Mouse (Mus musculus) monocyte, adult 2 months (primary cell): Measurements from ENCODE around the gene Kif27.

ENCODE experiments used
- DNase-seq, 2 experiments: peaks; one replicate each; pipeline ENCODE4 v3.0.0; 2022; ENCODE audit warnings: low spot score in 2 of 2, low read depth in 1 of 2

The Kif27 gene

GRCm38 (mm10) chr13:58281936-58282335 lies 77.0 kb downstream of the Kif27 start:
- DNase-seq = no peak

DNA sequence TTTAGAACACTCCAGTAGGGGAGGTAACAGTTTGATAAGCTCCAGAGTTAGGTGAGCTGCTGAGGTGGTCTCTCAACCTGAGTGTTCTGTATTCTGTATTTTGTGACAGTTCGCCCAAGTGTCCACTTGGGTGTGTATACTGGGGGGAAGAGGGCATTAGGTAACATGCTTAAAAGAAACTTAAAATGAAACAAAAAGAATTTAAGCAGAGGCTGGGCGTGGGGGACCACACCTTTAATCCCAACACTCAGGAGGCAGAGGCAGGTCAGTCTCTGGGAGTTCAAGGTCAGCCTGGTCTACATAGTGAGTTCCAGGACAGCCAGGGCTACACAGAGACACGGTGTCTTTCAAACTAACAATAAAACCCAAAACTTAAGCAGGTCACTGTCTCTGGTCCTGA lies 78.4 kb downstream of the Kif27 start:
- DNase-seq = no peak

DNA sequence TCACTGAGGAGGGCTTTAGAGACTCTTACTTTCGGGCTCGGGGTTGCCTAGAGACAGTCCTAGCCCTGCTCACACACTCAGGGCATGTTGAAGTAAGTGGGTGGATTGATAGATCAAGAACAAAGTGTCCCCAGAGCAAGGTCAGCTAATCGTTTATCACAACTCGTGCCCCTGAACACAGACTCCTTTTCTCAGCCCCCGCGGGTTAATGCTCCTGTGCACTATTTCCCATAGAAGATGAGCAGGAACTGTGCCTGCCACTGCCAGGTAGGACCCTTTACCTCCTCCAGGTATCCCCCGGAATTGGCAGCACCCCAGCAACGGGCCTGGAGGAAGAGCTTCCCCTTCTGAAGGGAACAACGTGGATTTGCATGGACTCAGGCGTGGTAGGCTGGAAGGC lies 82.7 kb downstream of the Kif27 start:
- no peak for DNase-seq

DNA sequence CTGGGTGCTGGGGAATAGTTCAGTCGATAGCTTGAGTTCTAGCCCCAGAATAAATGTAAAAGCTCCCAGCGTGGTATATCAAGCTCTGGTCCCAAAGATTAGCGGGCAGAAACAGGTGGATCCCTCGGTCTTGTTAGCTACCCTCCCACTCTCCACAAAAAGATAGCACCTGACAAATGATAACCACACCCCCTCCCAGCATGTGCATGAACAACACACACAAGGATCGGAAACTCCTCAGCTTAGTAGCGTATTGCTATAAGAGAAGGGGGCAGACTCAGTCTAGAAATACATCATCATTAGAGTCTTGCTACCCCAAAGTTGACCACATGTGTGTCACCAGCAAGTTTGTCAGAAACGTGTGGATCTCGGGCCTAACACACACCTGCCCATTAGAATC lies 83.3 kb downstream of the Kif27 start, which contains the start of gene Gkap1:
Gene Gkap1 (minus strand): TSS at position 101 of the 400 bp plus-strand sequence.
- DNase-seq = no peak

DNA sequence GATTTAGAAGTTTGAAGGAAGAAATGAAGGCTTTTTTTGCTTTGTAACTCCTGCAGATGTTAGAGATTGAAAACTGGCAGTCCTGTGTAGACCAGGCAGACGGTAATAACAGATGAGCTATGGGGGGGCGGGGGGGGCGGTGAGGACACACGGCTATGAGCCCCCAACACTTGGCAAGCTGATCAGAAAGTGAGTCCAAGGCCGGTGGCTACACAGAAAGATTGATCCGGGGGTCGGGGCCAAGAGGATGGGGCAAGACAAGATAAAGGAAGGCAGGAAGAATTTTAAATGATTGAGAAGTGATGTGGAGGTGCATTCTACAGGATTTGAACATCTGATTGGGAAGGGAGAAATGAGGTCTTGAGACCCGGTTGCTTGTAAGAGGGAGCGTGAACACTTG lies 83.8 kb downstream of the Kif27 start:
- DNase-seq = no peak

GRCm38 (mm10) chr13:58274259-58274991 lies 84.5 kb downstream of the Kif27 start:
- no peak for DNase-seq

DNA sequence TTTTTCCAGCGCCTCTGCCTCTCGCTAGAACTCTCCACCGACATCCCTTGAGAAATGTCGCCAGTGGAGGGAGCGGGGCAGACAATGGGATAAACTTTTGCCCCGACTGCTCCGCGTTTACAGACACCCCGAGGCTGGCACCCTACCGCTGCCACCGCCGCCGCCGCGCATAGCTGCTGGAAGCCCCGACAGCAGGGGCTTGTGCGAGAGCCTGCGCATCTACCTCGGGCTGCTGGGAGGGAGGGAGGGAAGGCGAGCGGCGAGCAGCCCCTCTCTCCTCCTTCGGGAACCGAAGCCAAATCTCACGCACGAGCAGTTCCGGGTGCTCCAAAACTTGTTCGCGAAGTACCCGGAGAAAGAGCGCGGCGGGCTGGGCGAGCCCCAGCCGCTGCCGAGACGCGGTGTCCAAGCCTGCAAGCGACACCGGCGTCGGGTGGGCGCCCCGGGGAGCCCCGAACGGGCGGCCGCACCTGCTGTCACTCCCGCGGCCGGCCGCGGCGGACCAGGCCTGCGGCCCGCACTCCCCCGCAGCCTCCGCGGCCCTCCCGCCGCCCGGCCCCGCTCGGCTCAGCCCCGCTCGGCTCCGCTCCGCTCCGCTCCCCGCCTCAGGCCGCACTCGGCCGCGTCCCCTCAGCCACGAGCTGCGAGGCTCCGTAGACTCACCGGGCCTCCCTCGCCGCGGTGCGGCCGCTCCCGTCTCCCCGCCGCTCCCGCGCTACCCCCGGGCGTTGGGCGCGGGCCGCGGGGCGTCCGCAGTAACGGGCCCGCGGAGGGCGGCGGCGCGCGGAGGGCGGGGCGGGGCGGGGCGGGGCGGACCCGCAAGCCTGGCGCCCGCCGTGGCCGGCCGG lies 85.3 kb downstream of the Kif27 start:
- DNase-seq = no peak

DNA sequence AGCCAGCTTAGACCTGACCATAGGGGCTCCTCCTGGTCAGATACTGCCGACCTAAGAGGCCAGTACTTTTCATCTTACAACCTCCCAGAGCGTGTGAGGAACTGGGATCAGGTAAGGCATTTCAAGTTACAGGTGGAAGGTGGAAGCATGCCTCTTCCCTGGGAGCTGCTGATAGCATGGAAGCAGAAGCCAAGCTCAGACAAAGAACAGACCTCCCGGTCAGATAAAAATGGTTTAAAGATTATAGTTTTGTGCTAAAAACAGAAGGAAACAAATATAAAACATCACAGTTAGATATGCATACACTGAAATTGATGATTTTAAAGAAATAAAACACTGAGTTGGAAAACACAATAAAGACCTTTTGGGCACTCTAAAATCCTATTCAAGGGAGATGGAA lies 92.1 kb downstream of the Kif27 start:
- no peak for DNase-seq

DNA sequence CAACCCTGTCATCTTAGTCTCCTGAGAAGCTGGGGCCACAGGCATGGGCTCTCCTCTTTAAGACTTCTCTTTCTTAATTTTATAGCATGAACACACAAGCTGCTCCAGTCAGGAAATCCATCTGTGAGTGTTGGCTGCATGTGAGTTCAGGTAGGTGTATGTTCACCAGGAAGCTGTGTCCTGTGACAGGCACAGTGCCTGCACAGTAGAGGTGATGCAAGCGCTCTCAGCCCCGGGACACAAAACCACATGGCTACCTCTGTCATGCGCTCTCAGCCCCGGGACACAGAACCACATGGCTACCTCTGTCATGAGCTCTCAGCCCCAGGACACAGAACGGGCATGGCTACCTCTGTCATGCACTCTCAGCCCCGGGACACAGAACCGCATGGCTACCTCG lies 95.4 kb downstream of the Kif27 start:
- no peak for DNase-seq

DNA sequence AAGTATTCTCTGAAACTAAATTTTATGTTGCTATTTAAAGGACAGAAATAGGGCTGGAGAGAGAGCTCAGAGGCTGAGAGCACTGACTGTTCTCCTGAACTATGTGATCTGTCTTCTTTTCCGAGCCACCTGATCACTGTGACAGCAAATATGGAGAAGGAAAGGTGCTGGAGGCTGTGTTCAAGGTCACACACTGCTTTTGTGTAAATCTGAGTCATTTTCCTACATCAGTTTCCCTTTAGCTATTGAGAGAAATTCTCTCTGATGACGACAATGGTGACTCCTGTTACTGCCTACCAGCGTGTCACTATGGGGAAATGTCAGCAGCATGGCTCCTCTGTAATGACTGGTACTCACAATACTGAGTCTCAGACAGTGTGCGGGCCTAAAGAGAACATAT lies 97.2 kb downstream of the Kif27 start:
- DNase-seq = no peak

GRCm38 (mm10) chr13:58253268-58253667 lies 105.7 kb downstream of the Kif27 start:
- no peak for DNase-seq

- DNase-seq = no peak
Observed at GRCm38 (mm10) chr13:58248957-58249356, 110.0 kb downstream of the Kif27 start.
